Mouse (Mus musculus) T-helper 1 cell (primary cell): ENCODE results near the gene Lrmda.

Experiments
- in situ Hi-C: fragments of 300-600 bp; cut with MboI, MseI; formaldehyde crosslinking; loops from one replicate; pipeline ENCODE4 v1.15.1; 2025; ENCODE audit warnings: high pct_unique_total_duplicates

Gene Lrmda

GRCm38 (mm10) chr14:23016068-23016611 lies 996.6 kb downstream of the Lrmda start:
- in situ Hi-C loops: no loop called here

GRCm38 (mm10) chr14:23041002-23041401 lies 1021.5 kb downstream of the Lrmda start:
- in situ Hi-C loops: no loop called here

- in situ Hi-C loops: no loop called here
Observed at GRCm38 (mm10) chr14:23045322-23045721, 1025.8 kb downstream of the Lrmda start.

- in situ Hi-C loops: no loop called here
Observed at GRCm38 (mm10) chr14:23046330-23046729, 1026.8 kb downstream of the Lrmda start.

GRCm38 (mm10) chr14:23051441-23051840 lies 1031.9 kb downstream of the Lrmda start:
- in situ Hi-C loops: no loop called here

DNA sequence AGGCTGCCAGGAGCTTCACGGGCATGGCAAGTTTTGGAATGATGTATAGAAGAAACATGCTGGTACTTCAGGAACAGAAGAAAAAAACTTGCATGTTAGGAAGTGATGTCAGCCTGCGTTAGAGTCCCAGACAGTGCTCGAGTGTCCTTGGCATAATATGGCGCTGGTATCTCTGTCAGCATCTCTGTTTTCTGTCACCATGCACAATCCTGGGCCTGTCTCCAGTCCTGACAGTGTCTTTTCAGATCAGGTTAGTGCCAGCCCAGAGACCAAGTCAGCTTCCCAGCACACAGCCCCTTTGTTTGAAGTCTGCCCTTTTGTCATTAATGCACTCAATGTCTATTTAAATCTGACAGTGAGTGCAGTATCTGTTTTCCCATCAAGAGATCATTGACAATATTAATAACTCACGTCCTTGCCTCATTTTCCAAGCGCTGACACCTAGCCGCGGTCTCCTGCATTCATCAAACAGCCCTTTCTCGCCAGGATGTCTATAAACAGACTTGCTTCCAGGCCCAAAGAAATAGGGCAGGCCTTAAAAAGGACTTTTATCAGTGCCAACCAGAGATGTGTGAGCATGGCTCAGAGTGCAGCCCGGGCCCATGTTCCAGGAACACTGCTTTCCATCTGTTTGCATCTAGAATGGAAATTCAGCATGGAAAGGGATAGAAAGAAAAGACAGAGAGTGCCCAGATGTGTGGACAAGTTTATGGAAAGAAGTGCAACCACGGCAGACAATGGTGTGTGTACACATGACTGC lies 1033.5 kb downstream of the Lrmda start:
- in situ Hi-C loops: no loop called here

DNA sequence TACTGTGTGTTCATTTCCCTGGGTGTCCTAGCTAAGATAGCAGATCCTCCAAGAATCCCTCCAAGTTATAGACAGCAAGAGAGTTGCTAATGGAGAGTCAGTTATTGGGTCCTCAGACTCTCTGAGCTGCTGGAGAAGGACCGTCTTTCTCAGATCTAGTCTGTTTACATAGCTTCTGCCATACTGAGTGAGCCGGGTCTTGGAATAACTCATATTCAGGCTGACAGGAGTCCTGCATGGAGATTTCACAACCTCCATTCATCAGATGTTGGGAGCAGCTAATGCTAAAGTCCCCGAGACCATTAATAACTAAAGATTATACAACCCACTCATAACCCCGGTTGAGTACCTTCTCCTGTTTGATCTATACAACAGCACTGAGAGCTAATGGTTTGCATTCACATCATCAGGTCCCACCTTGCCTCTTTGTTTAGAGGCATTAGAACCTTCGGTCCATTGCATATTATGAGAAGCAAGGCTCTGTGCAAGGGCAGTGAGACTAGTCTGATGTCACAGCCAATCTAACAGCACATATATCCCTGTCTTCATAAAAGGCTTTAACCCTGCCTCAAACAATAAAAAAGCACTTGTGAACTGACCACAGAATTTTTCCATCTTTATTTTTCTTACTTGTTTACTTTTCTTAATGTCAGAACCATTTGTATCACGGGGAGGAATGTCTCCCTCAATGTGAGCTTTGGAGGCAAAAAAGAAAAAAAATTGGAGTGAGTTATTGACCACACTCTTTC lies 1037.9 kb downstream of the Lrmda start:
- in situ Hi-C loops: no loop called here

- in situ Hi-C loops: no loop called here
Observed at GRCm38 (mm10) chr14:23057987-23058386, 1038.5 kb downstream of the Lrmda start.

DNA sequence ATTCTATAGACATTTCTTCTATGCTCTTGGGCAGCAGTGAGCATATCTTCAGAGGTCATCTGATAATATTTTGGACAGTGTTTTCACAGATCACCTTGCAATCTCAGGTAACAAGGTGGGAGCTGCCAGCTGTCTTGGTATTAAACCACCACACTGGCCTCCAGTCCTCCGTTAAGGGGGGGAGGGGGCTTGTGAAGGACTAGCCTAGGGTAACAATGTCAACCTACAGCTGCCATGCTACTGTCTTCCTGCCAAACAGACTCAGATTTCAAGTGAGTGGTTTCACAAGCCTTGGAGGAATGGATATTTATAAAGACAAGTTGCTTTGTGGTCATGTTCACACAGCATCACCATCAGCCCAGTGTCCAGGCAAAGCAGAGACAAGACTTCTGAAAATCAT lies 1059.2 kb downstream of the Lrmda start:
- in situ Hi-C loops: loop anchor here (5.0 kb wide), 1 partner anchor 59 kb away; no protein-coding TSS in a partner anchor

- in situ Hi-C loops: no loop called here
Observed at GRCm38 (mm10) chr14:23084241-23084773, 1064.8 kb downstream of the Lrmda start.

DNA sequence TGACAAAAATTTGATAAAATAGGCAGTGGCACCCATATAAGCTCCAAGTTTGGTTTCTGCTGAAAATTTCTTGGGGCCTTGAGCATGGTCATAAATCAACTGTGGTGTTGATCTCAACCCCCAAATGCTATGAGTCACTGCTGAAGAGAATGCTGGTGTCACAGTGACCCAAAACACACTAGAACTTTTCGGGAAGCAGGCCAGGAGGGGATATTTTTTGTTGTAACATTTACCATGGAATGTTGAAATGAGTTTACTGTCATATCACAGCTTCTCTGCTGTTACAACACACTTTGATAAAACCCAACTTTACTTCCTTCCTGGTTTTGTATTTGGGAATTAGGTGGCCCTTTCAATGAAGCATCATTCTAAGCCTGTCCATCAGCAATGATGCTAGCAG lies 1065.3 kb downstream of the Lrmda start:
- in situ Hi-C loops: no loop called here

DNA sequence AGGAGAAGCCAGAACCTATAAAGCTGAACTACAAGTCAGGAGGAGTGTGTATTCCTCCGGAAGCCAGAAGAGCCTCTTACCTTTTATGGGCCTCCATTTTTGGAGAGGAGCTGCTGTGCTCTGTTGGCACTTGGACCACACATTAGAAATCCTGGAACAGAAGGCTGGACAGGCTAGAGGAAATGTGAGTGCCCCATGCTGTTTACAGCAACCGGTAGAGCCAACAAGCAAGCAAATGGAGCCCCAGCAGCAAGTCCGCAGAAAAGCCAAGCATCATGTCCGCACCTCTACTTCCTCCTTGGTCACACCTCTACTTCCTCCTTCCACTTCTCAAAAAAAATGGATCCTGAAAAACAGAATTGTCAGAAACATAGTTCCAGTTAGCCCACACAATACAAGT lies 1073.8 kb downstream of the Lrmda start:
- in situ Hi-C loops: no loop called here

- in situ Hi-C loops: no loop called here
Observed at GRCm38 (mm10) chr14:23094546-23095157, 1075.1 kb downstream of the Lrmda start.

DNA sequence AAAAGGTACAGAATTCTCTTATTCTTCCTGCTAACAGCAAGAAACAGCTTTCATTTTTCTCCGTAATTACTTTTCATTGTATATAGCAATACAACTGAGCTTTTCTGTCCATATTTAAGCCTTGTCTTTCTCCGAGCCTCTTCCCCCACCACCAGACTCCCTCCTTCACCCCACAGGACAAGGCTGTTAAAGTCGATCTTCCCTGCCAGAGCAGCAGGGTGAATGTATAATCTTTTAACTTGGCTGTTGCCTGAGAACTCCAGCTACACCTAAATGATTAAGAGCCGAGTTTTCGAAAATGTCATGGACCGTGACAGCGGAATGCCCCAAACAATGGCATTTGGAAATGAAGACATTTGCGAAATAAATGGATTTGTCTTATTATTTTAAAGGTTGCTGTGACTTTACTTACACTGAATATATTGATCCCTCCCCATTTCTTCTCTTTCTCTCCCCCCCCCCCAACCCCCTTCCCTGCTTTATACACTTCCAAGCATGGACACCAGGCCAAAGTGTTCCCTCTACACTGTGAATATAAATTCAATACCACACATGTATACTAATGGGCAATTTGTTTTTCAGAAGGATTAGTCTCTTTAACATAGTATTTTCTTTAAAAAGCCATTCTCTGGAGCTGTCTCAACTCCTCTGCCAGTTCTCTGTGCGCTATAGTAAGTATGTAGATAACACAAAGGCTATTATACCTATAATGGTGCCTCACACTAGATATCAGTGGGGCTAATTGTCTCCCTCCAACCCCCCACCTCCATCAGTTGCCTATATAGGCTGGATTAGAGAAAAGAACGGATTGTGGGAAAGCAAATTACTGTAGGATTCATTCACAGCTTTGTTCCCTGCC lies 1075.9 kb downstream of the Lrmda start:
- in situ Hi-C loops: no loop called here

- in situ Hi-C loops: no loop called here
Observed at GRCm38 (mm10) chr14:23096017-23096336, 1076.5 kb downstream of the Lrmda start.

DNA sequence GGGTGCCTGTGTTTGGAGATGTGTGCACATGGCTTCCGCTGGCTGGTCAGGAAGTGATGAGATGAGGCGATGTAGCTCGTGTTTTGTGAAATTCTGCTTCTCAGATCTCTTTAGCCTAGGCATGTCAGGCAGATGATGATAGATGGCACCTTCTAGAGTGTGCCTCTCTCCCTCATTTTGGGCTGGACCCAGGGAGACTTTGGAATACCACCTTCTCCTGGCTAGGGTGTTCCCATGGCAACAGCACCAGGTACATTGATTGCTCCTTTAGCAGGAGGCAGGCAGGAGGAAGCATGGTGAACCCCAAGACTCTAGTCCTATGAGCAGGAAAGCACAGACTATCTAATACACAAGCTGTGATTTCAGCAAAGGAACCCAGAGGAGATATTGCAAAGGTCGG lies 1076.9 kb downstream of the Lrmda start:
- in situ Hi-C loops: no loop called here
